Mouse (Mus musculus): ENCODE results near the gene Clcnkb.

Gene Clcnkb

DNA sequence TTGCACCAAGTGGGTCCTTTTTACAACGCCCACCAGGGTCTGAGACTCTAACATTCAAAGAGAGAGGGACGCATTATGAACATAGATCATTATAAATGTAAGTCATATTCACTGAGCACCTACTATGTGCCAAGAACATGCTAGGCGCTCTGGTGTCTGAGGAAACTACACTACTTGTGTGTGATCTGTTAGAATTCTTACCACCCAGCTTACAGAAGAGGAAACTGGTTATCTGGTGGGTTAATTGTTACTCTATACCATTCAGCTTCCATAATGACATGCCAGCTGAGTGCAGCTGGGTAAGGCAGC lies 10.5 kb downstream of the Clcnkb start:
- no peak for DNase-seq (ENCODE audit: low read depth)

DNA sequence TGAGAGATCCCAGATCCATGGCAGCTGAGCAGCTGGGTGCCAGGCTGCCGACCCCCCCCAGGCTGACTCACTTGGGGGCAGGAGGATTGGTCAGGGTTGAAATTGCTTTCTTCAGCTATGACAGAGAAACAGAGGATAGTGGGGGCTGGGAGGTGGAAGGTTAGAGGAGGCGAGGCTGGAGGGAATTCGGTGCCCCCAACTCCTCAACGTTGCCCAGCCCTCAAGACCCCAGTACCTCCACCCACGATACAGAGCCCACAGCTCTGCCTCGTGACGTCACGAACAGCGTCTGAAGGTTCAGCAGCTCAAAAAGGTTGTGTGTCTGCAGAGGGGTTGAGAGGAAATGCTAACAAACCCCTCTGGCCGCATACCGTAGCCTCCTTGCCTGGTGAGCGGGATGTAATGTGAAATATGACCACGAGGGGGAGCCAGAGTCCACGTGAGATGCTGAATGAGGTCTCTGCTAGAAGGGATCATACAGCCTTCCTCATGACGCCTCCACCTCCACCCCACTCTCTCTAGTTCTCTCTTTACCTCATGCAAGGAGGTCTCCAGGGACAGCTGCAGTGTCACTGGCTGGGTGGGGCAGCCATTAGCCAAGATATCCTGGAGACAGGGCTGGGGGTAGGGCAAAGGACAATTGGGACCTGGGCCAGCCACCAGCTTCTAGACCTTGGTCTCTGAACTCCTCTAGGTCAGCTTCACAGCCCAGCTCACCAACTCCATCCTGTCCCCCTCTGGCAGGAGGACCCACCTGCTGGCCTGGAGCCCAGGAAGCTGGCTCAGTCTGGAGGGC lies 11.1 kb downstream of the Clcnkb start:
- peak; percentile 90 for DNase-seq (ENCODE audit: low read depth)

DNA sequence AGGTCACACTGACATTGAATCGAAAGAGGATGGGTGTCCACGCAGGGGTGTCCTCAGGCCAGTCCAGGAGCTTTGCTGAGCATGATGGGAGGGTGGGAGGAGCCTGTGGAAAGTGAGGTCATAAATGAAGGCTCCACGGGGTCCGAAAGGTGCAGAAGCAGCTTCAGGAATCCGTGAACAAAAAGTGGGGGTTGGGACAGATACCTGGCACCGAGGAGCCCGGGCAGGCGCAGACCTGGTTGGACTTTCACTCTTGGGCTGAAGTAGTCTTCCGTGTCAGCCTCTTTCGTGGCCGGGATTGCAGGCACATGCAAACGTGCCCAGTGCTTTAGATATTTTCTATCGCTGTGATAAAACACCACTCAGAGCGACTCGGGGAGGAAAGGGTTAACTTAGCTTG lies 15.6 kb downstream of the Clcnkb start:
- DNase-seq (ENCODE audit: low read depth): no peak

DNA sequence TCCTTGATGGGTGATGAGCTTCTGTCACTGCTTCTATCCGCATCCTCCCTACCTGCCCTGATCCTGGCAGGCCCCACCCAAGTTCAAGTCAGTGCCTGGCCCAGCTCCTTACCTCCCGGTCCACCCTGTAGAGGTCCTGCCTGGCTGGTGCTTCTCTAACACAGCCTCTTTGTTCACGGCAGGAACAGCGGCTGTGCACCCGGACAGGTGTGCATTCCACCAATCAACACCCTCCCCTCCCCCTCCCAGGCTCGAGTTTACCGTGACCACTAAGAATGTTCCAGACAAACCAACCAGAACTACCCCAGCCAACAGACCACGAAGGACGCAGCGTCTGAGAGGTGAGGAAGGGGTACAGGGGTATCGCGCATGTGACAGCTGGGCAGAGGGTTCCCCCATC lies 17.3 kb downstream of the Clcnkb start, which contains the start of gene Clcnka:
Gene Clcnka (minus strand): TSS at position 180 of the 400 bp plus-strand sequence.
- DNase-seq (ENCODE audit: low read depth): no peak

GRCm38 (mm10) chr4:141397861-141398260 lies 18.0 kb downstream of the Clcnkb start:
- DNase-seq (ENCODE audit: low read depth): no peak

DNA sequence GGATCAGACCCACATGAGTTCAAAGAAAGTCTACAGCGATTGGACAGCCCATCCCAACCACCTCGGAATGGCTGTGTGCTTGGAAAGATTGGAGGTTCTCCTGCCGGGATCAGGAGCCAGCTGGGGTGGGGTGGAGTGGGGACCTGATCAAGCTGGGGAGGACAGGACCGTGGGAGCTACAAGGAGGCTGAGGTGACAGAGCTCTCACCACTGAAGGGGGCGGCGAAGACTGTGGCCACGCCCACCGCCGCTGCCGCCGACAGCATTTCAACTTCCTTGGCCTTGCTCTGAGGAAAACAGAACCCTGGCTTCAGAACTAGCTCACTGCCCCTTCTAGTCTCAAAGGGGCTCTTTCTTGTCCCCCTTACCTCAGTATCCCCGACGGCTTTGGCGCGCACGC lies 21.1 kb downstream of the Clcnkb start:
- DNase-seq (ENCODE audit: low read depth): no peak

GRCm38 (mm10) chr4:141391293-141391692 lies 24.5 kb downstream of the Clcnkb start:
- DNase-seq (ENCODE audit: low read depth): no peak

GRCm38 (mm10) chr4:141389366-141390150 lies 26.3 kb downstream of the Clcnkb start:
- no peak for DNase-seq (ENCODE audit: low read depth)

DNA sequence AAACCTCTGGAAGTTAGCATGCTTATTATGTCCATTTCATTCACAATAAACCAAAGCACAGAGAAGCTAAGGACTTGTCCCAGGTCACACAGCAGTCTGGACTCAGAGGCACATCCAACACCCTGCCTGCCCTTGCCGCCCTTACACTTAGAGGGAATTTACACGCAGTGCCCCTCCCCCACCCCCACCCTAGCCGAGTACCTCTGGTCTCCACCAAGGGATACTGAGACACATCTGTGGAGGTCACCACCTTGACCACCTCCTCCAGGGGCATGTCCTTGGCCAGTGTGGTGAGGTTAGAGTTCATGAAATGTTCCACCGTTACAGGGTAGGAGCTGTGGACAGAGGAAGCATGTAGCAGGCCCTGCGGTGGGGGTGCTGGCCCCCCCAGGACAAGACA lies 27.9 kb downstream of the Clcnkb start:
- DNase-seq (ENCODE audit: low read depth): no peak

GRCm38 (mm10) chr4:141387093-141387784 lies 28.6 kb downstream of the Clcnkb start:
- DNase-seq (ENCODE audit: low read depth): peak; percentile 85

- no peak for DNase-seq (ENCODE audit: low read depth)
These were observed 29.7 kb downstream of the Clcnkb start for GRCm38 (mm10) chr4:141386150-141386549.

GRCm38 (mm10) chr4:141385275-141385674 lies 30.5 kb downstream of the Clcnkb start:
- peak; percentile 83 for DNase-seq (ENCODE audit: low read depth)

DNA sequence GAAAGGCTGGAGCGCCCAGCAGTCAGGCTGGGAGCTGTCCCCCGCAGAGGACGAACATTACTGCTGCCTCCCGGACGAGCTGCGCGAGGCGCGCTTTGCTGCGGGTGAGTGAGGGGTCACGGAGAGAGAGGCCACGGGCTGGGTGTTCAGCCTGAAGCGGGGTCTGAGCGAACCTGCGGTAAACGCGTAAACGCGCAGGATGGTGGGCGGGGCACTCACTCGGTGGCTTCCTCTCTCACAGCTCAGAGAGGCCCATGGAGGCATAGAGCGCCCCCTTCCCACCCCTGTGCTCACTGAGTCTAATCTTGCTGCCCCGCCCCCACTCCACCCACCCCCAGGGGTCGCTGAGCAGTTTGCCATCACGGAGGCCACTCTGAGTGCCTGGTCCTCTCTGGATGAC lies 33.4 kb downstream of the Clcnkb start:
- peak; percentile 33 for DNase-seq (ENCODE audit: low read depth)

GRCm38 (mm10) chr4:141379674-141380073 lies 36.1 kb downstream of the Clcnkb start:
- DNase-seq (ENCODE audit: low read depth): no peak

- no peak for DNase-seq (ENCODE audit: low read depth)
These were observed 43.4 kb downstream of the Clcnkb start for GRCm38 (mm10) chr4:141372426-141372825.

DNA sequence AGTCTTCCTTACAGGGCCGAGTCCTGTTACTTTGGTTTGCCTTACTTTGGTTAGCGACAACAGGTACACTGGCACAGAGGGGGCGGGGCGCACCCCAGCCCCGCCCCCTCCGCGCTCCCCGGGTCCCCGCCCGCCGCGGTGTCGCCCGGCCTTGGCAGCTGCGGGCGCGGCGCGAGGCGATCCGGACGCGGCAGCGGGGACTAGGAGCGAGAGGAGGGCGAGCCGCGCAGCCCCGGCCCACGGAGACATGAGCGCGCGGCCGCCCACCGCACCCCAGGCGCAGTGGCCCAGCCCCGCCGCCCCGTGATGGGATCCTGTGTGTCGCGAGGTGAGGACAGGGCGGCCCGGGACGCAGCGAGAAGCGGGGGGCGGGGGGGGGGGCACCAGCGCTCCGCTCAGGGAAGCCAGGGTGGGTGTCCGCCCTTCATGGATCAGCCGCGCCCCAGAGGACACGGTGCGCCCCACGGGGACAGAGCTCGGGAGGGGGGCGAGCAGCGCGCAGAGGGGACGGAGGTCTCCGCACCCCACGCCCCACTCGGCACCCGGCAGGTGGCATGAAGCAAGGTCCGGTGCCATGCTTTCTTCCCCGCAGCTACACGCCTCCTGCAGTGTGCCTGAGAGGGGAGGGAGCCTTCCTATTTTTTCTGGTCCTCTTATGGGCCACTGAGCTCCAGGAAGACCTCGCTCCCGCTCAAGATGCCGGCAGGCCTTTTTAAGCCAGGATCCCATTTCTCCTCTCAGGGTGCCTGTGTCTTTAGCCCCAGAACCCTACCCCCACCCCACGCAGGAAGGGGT lies 47.6 kb downstream of the Clcnkb start, which contains the start of gene Fam131c:
Gene Fam131c (plus strand): TSS at position 224 of the 795 bp plus-strand sequence.
- DNase-seq (ENCODE audit: low read depth): peak; percentile 68

DNA sequence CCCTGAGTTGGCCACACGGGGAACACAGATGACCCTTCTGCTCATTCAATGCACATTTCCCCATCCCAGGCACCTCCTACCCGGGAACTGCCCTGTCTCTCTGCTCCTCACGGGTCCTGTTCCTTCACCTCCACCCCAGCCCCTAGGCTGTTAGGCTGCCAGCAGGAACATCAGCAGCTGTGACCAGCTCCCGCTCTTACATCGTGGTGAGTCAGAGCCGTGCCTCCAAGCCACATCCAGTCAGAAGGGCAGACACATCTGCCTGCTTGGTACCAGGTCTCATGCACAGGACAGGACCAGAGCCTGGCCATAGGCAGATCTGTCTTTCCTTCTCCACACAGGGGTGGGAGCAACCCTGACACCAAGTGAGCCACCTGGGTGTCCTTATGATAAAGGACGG lies 49.9 kb downstream of the Clcnkb start:
- DNase-seq (ENCODE audit: low read depth): no peak

DNA sequence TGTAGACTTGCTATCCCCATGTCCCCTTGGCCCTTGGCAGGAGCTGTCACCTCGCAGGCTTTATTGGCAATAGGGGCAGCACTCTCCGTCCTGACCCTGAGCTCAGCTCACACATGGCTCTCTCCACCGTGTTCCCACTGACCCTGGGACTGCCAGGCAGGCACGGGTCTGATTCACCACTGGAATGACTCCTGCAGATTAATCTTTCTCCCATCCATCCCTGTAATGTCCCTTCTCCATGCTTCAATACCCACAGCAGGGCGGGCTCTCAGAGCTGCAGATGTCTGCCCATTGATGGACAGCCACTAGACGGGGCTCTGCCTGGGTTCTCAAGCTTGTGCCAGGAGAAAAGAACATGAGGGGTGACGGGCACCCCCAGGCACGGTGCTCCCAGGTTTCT lies 50.7 kb downstream of the Clcnkb start:
- no peak for DNase-seq (ENCODE audit: low read depth)

GRCm38 (mm10) chr4:141362937-141363548 lies 52.8 kb downstream of the Clcnkb start:
- DNase-seq (ENCODE audit: low read depth): peak; percentile 89

GRCm38 (mm10) chr4:141360846-141361245 lies 55.0 kb downstream of the Clcnkb start:
- peak; percentile 79 for DNase-seq (ENCODE audit: low read depth)

- DNase-seq (ENCODE audit: low read depth): no peak
These were observed 56.6 kb downstream of the Clcnkb start for GRCm38 (mm10) chr4:141359222-141359621.

All from induced T-regulatory cell, adult 2 months (primary cell).